Mouse (Mus musculus) ES-E14 (cell line): ENCODE measurements around the gene Smarca4. TPM values are rescaled to one million over a fixed set of nuclear protein-coding genes. Genes with fewer than 3 reads are reported as not detected.

ENCODE experiments used
- DNase-seq: peaks from one replicate; pipeline ENCODE4 v3.0.0-alpha.2; 2013; ENCODE audit warnings: low read depth, low spot score
- H3K27ac ChIP-seq: 2 replicates; pipeline ENCODE4 v1.5.1; 2012; ENCODE audit warnings: low read depth, mild to moderate bottlenecking, low read length, moderate library complexity, mixed read lengths; ENCODE audit not compliant: poor library complexity, insufficient read depth, severe bottlenecking
- H3K36me3 ChIP-seq: 2 replicates; pipeline ENCODE4 v1.6.1; 2012; ENCODE audit warnings: mild to moderate bottlenecking, low read length, moderate library complexity, mixed read lengths; ENCODE audit not compliant: control insufficient read depth, poor library complexity, insufficient read depth, severe bottlenecking
- H3K4me1 ChIP-seq, 2 experiments: fragments of 150-350 bp in 1 of 2; sonication (generic) in 1 of 2; 2 replicates each; pipeline ENCODE4 v1.6.1; 2012; ENCODE audit warnings: low read length in 2 of 2, mild to moderate bottlenecking in 1 of 2, mixed read lengths in 1 of 2; ENCODE audit not compliant: control insufficient read depth in 2 of 2, insufficient read depth in 2 of 2, poor library complexity in 1 of 2
- H3K4me3 ChIP-seq, 2 experiments: fragments of 150-350 bp in 1 of 2; sonication (generic) in 1 of 2; 2 replicates each; pipeline ENCODE4 v1.5.1; 2012; ENCODE audit warnings: low read length in 2 of 2, low read depth in 1 of 2, mild to moderate bottlenecking in 1 of 2, mixed read lengths in 1 of 2; ENCODE audit not compliant: insufficient read depth in 1 of 2, poor library complexity in 1 of 2, severe bottlenecking in 1 of 2
- H3K9ac ChIP-seq: 2 replicates; pipeline ENCODE4 v1.6.1; 2012; ENCODE audit warnings: low read depth, mild to moderate bottlenecking, low read length, mixed read lengths; ENCODE audit not compliant: poor library complexity, insufficient read depth, severe bottlenecking
- H3K9me3 ChIP-seq: fragments of 150-350 bp; sonication (generic); 2 replicates; pipeline ENCODE4 v1.6.1; 2012; ENCODE audit warnings: low read depth, mild to moderate bottlenecking, low read length; ENCODE audit not compliant: control insufficient read depth, insufficient read depth
- CHD2 ChIP-seq: IDR thresholded peaks from 2 replicates; pipeline ENCODE4 v1.6.1; 2014; ENCODE audit warnings: mild to moderate bottlenecking, low read depth, low read length, inconsistent platforms
- HCFC1 ChIP-seq: IDR thresholded peaks from 2 replicates; pipeline ENCODE4 v1.6.1; 2012; ENCODE audit warnings: low read length, inconsistent platforms, borderline replicate concordance; ENCODE audit not compliant: insufficient read depth
- MAFK ChIP-seq: IDR thresholded peaks from 2 replicates; pipeline ENCODE4 v1.6.1; 2014; ENCODE audit warnings: mild to moderate bottlenecking, low read depth, low read length, inconsistent platforms; ENCODE audit not compliant: insufficient read depth
- ZC3H11A ChIP-seq: IDR thresholded peaks from 2 replicates; pipeline ENCODE4 v1.6.1; 2012; ENCODE audit warnings: low read depth, mild to moderate bottlenecking, inconsistent platforms, low read length, borderline replicate concordance
- ZNF384 ChIP-seq: IDR thresholded peaks from 2 replicates; pipeline ENCODE4 v1.6.1; 2012; ENCODE audit warnings: low read depth, low read length, inconsistent platforms
- in situ Hi-C, 2 experiments: fragments of 600-800 bp; cut with MboI; formaldehyde crosslinking; loops; one replicate each; pipeline ENCODE4 v1.15.1; 2025; ENCODE audit warnings: low sequenced_read_pairs in 2 of 2, inconsistent platforms in 1 of 2; ENCODE audit not compliant: unreplicated experiment in 2 of 2
- total RNA-seq: library from RNA; depleted of rRNA; stranded (reverse); fragments of 300-350 nt; gene quantifications from 2 replicates; pipeline ENCODE4 v1.2.3, GENCODE M21; 2012

Gene Smarca4
- total RNA-seq, 1 experiment, result 122 TPM

DNA sequence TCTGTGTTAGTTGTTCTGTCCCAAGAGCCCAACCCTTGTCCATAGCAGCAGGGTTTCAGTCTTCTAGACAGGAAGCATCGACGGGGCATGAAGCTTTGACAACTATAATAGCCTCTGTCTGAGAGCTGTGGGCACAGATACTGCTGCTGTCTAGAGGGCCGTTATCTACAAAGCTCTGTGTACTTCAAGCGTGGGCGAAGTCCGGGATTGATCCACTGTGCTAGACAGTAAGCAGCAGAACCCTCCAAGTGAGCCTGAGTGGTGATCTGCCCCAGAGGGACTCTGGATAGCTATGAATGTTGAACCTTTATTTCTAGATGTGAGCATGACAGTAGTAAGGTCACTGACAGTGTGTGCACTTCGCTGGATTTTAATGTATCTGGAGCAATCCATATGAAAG lies 72.6 kb downstream of the Smarca4 start:
- Histone ChIP-seq H3K4me3 (no peak overlapping the region), H3K36me3 (peaks cover 47% of the 10 kb centered on the region)

DNA sequence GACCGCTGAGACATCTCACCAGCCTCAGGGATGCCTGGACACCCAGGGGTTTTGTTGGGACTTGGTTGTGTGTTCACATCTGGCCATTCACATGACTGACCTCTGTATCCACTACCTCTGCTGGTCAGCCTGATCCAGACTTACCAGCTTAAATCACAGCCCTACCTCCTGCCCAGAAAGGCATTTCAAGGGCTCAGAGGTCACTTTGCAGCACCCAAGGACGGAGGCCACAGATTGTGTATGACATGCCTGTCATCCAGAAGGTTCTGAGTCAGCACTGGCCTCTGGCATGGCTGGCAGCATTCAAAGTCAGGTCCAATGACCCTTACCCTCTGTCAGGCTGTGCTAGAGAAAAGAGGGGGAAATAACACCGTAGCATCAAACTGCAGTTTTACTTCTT lies 74.1 kb downstream of the Smarca4 start:
- H3K9ac ChIP-seq, result no peak overlapping the region
- DNase-seq, result no peak
- H3K4me3 ChIP-seq, result no peak overlapping the region
- TF ChIP-seq ZC3H11A (no peak), CHD2 (no peak)
- H3K36me3 ChIP-seq, result peaks cover 41% of the 10 kb centered on the region
- in situ Hi-C loops, result no loop called here
- H3K9me3 ChIP-seq, result no peaks in the 10 kb centered on the region
- H3K4me1 ChIP-seq, result no peaks in the 10 kb centered on the region
- no peak overlapping the region for H3K27ac ChIP-seq

More for the DNA sequence above, 72.6 kb downstream of the Smarca4 start:
- Histone ChIP-seq H3K9ac (no peak overlapping the region), H3K27ac (no peak overlapping the region), H3K9me3 (no peaks in the 10 kb centered on the region), H3K4me1 (no peaks in the 10 kb centered on the region)
- in situ Hi-C loops, result no loop called here
- DNase-seq, result no peak
- no peak for TF ChIP-seq CHD2
- TF ChIP-seq MAFK, result no peak
- TF ChIP-seq ZC3H11A, result no peak
- no peak for TF ChIP-seq HCFC1
- TF ChIP-seq ZNF384, result no peak

DNA sequence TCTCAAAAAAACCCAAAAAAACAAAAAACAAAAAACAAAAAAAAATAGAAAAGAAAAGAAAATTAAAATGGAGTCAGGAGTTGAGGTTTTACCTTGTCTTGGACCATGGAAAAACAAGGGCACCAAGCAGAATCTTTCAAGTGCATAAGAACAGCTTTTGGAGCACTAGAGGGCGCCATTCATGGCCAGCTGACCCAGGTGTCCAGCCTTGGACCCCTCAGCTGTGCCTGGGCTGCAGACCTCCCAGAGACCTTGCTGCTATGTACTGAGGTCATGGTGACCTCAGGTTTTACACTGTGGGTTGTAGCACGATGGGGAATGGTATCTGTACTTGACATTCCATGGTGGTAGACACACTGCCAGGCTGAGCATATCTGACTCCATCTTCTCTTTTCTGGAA lies 75.9 kb downstream of the Smarca4 start:
- in situ Hi-C loops, result no loop called here
- Histone ChIP-seq H3K36me3 (peaks cover 30% of the 10 kb centered on the region), H3K27ac (no peak overlapping the region), H3K4me3 (no peak overlapping the region), H3K9ac (no peak overlapping the region), H3K9me3 (no peaks in the 10 kb centered on the region), H3K4me1 (no peaks in the 10 kb centered on the region)
- TF ChIP-seq HCFC1, result no peak
- no peak for DNase-seq

DNA sequence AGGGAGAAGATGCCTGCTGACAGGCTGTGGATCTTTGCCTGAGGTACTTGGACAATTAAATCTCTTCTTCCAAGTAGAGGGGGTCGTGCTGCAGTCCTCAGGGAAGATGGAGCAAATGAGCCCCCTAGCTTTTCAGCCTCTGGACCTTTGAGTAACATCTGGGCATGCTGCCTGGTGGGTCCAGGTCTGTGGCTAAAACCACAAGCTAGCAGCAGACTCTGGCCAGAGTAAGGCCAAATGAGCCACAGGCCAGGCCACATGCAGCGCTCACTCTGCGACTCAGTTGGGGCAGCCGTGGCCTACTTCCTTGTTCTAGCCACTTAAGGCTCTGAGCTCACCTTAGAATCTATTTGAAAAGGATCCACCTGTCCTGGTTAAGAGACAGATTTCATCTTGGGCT lies 76.5 kb downstream of the Smarca4 start:
- in situ Hi-C loops, result no loop called here

DNA sequence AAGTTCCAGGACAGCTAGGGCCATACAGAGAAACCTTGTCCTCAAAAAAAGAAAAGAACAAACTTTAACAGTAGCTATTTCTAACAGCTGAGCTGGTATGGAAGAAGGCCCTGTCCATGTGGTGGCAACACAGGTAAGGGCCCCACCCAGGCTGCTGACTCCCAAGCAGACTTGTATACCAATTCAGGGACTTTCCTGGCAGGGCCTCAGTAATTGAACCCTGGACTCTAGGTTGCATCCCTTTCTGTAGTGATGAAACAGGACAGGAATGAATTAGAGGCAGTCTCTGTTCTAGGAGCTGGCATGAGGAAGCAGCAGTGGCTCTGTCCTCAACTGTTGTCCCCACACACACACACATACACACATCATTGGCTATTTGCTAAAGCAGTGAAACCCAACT lies 78.1 kb downstream of the Smarca4 start:
- TF ChIP-seq ZNF384 (no peak), MAFK (no peak), HCFC1 (no peak), ZC3H11A (no peak), CHD2 (no peak)
- Histone ChIP-seq H3K27ac (no peak overlapping the region), H3K9ac (no peak overlapping the region), H3K9me3 (no peaks in the 10 kb centered on the region), H3K4me3 (no peak overlapping the region), H3K36me3 (peaks cover 31% of the 10 kb centered on the region), H3K4me1 (no peaks in the 10 kb centered on the region)
- in situ Hi-C loops, result no loop called here
- no peak for DNase-seq

More for the DNA sequence above, 76.5 kb downstream of the Smarca4 start:
- Histone ChIP-seq H3K4me3 (no peak overlapping the region), H3K9ac (no peak overlapping the region), H3K9me3 (no peaks in the 10 kb centered on the region), H3K36me3 (peaks cover 35% of the 10 kb centered on the region), H3K27ac (no peak overlapping the region), H3K4me1 (no peaks in the 10 kb centered on the region)
- TF ChIP-seq CHD2, result no peak
- no peak for TF ChIP-seq HCFC1
- TF ChIP-seq ZNF384, result no peak
- TF ChIP-seq MAFK, result no peak
- no peak for TF ChIP-seq ZC3H11A
- DNase-seq, result no peak
